Mouse (Mus musculus) 416B (cell line): ENCODE measurements around the gene Wdr25.

Experiments used
- DNase-seq: peaks from one replicate; pipeline ENCODE4 v3.0.0; 2011; ENCODE audit warnings: low read depth

Wdr25 gene

DNA sequence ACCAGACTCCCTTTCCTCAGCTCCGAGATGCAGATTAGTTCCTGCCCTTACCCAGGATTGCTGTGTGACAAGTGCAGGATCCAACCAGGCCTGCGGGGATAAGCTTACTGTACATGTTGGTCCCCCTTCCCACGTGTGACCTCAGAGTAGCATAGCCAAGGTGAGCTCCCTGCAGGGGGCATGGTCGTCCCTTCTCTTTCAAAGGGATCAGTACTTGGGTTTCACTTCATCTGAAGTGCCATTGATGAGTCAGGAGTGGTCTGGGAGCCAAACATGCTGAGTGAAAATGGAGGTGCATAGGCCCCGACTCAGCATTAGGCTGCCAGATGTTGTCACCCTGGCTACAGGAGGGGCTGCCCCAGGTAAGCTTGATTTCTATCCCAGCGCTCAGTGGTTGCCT lies 91.6 kb downstream of the Wdr25 start:
- DNase-seq = no peak

DNA sequence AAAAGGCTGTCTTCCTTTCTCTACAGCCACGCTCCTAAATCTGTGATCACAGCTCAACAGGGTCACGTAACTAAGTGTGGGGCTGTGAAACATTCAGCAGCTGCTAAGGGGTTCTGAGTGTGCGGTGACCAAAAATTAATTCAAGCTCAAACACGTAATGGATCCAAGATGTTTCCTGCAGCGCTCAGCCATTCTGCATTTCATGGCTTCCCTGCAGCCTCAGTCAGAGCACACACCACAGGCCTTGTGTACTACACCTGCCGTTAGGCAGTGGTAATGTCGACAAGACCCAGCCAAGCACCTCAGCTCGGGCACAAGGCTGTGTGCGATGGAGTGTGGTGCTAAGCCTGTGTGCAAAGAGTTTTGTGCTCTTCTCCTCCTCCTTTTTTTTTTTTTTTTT lies 94.0 kb downstream of the Wdr25 start:
- DNase-seq = no peak

DNA sequence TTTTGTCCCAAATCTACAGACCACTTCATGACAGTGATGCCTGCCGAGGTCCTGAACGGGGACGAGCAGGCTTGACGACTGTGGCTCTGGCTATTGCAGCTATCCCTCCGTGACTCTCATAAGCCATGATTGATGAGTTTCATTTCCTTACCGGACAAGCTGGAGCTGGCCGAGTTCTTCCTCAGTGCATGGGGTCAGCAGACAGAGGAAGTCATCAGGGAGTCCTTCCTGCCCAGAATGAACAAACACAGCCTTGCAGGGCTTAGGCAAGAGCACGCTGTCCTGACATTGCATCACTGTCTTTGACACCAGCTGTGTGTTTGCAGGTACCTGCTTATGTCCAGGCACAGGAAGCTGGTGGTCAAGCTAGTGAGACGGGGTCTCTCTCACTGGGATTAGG lies 97.0 kb downstream of the Wdr25 start:
- peak; percentile 27 for DNase-seq

DNA sequence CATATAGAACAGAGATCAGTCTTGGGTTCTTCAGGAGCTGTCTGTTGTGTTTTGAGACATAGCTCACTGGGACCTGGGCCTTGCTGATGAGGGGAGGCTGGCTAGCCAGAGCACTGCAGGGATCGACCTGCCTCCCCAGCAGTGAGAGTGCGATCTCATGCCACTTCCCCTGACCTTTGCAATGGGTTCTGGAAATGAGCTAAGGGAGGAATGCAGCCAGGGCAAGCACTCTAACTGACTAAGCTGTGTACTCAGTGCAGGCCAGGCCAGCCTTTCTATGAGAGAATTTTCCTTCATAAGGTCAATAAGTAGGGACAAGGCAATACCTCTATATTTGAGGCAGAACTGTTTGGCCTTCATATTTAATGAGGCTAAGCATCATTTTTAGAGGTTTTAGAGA lies 99.6 kb downstream of the Wdr25 start:
- no peak for DNase-seq

DNA sequence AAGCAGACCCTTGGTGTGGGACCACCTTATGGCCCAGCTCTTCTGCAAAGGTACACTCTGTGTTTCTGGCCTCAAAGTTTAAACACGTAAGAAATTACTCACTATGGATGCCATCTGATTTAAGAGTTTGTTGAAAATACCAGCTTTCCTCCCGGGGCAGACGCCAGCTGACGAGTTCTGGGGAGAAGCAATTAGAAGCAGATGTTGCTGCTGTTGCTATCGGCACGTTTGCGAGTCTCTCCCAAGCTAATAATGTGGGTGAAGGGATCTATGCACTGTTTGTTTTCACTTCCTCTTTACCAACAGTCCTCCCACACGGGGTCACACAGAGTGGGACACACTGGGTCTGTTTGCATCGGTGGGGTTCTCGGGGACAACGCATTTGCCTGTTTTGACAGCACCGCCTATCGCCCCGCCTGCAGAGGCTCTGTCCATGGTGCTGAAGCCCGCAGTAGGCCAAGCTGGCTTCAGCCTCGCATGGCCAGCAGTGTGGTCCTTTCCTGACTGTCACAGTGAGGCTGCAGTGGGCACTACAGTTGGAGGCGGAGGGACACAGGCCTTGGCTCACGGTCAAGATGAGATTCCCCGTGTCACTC lies 101.1 kb downstream of the Wdr25 start:
- DNase-seq = peak; percentile 9

DNA sequence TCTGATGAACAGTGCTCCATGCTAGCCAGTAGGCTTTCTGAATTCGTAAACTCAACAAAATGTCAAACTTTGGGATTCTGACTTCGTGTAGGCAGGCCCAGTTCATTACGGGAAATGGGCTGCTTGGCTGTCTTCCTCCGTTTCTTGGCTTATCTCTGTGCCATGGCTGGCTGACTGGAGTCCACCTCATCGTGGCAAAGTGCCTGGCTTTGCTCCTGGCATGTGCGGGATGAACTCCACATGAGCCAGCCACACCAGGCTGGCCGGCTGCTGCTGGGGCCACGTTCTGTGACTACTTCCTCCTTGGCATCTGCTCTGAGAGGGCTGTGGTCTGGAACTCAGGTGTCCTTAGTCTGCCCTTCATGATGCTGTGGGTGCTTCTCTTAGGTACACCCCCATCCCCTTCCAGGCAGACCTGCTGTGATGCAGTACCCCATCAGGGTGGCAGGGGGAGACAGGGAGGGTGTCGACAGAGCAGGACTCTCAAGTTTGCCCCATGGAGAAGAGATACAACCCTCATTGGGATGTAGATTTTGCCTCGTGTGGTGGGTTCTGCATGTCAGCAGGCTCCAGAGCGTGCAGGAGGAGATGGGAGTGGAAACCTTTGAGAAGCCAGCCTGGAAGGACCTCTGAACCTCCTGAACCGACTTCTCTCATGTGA lies 102.7 kb downstream of the Wdr25 start:
- DNase-seq = no peak

GRCm38 (mm10) chr12:108997249-108997648 lies 103.8 kb downstream of the Wdr25 start:
- no peak for DNase-seq

DNA sequence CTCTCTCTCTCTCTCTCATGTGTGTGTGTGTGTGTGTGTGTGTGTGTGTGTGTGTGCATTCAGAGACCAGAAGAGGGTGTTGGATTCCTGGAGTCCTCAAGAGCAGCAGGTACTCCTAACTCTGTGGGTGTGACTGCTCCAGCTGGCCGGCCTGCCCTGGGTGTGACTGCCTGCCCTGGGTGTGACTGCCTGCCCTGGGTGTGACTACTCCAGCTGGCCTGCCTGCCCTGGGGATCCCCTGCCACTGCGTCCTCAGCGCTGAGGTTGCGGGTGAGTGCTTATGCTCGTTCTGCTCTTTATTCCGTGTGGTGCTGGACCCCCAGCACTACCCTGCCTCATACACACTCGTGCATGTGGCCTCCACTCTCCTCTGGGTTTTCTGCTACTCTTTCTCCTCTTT lies 109.5 kb downstream of the Wdr25 start:
- DNase-seq = no peak

GRCm38 (mm10) chr12:109010070-109010649 lies 116.7 kb downstream of the Wdr25 start:
- no peak for DNase-seq

DNA sequence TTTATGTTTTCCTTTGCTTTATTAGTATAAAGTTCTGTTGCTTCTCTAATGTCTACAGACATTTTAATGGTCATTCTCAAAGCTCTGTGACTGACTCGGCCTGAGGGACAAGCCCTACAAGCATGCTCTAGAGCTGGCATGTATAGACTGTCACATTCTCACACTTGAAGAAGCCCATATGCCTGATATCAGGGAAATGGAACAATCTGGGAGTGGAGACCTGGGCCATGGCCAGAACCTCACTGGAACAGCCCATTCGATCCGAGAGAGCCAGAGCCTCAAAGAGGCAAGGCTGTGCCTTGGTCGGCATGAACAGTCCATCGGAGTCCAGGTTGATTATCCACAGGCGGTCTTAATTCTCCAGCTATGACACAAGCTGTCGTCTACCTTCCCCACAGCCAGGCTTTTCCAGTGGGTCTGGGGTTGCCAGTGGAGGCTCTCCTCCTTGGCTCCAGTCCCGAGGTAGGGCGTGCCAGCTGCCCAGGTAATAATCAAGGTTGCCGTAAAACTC lies 128.8 kb downstream of the Wdr25 start:
- no peak for DNase-seq

GRCm38 (mm10) chr12:109022966-109023365 lies 129.5 kb downstream of the Wdr25 start:
- DNase-seq = no peak

- no peak for DNase-seq
Observed at GRCm38 (mm10) chr12:109023780-109024179, 130.3 kb downstream of the Wdr25 start.

GRCm38 (mm10) chr12:109037026-109037425 lies 143.6 kb downstream of the Wdr25 start:
- no peak for DNase-seq

DNA sequence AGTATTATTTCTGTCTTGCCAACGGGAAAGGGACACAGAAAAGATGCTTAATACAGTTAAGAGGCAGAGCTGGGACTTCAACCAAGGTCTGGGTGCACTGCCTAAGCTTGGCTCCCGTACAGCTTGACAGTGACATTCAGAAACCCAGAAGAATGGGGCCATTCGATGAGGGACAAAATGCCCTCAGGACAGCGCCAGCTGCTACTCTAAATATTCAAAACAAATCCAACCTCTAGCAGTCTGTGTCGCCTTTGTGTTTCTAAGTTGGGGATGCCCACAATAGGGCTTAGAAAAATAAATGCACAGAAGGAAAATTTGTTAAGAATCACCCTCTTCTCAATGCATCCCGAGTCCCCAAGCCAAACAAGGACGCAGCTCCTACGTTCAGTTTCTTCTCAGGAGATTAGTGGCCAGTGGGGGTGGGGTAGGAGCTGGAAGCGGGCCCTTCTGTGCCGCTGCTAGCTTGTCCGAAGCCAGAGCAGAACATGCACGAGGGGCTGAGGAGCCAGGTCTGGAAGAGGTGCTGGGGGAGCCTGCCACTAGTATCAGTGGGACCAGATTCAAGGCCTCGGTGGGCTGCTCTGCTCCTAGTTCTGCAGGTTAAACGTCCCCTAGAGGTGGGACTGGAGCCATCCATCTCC lies 144.9 kb downstream of the Wdr25 start:
- DNase-seq = no peak

GRCm38 (mm10) chr12:109039311-109039710 lies 145.9 kb downstream of the Wdr25 start:
- DNase-seq = no peak

DNA sequence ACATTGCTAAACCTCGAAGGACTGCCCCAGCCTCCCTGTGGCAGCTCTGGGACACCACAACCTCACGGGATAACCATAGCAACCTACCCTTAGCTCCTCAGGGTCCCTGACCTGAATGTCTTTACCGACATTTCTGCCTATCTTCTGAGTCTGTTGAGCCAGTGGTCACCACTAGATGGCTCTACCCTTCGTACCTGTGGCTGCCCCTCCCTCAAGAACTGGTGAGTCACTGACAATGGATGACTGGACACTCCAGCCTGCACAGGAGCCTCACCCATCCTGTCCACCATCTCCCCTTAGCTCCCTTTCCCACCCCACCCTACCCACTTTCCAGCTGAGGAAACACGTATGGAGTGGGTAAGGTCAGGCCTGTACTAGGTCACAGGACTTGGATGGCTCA lies 151.1 kb downstream of the Wdr25 start:
- DNase-seq = no peak

DNA sequence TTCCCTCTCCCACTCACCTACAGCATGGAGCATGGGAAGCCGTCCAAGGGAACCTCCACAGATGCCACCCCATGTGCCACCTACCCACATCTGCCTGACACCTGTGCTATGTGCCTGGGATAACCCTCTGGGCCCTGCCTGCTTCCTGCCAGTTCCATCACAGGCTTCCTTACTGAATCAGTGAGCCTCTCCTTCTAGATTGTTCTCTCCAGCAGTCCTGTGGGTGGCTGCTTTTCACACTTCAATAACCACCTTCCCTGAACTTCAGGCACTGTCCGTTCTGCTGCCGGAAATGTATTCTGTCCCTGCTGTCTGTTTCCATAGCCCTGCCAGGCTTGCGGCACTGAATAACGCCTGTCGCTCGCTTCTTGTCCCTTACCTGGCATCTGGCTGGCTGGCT lies 152.2 kb downstream of the Wdr25 start:
- DNase-seq = no peak

- DNase-seq = no peak
Observed at GRCm38 (mm10) chr12:109049949-109050348, 156.5 kb downstream of the Wdr25 start.

DNA sequence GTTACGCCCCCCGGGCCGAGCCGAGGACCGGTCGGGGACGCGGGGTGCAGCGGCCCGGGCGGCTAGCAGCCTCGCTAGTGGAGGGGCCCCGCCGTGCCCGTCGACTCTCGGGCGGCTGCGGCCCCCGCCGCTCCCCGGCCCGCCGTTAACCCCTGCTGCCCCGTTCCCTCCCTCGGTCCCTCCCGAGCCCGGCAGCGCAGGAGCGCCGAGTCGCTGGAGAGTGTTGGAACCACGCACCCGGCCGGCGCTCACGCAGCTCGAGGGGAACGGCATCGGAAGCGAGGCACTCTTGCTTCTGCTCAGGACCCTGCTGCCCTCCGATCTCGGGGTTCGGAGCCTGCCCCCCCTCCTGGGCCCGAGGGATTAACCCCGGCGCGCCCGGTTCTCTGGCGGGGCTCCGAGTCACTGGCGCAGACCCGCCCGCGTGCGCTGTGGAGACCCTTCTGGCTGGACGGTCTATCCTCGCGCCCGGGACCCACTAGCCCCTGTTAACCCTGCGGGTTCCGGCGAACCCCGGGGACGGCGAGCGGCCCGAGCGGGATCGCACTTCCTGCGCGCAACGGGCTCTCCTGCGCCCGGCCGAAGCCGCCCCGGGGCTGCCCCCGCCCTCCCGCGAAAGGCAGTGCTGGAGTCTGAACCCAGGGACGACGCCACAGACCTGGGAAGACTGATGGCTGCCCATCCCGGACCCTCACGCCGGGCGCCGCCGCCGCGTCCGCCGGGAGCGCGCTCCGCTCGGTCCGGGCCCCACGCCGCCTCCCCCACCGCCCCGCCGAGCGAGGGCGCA lies 159.8 kb downstream of the Wdr25 start:
- no peak for DNase-seq

DNA sequence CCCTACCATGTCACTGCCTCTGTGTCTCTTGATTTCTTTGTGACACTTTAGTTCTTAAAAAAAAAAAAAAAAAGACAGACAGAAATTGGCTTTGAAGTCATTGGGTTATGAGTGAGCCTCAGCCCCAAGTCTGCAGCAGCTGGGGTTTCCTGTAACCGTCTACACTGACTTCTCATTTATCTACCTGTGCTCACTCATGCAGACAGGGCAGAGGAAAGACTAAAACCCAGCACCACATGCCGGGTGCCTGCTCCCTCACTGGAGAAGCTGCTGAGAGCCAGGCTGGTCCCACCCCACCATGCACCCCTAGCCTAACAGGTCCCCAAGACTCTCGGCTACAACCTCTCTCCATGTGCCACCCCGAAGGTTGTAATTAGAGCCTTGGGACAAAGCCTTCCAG lies 164.3 kb downstream of the Wdr25 start:
- no peak for DNase-seq

- DNase-seq = no peak
Observed at GRCm38 (mm10) chr12:109058660-109059059, 165.2 kb downstream of the Wdr25 start.

- DNase-seq = no peak
Observed at GRCm38 (mm10) chr12:109067561-109068135, 174.2 kb downstream of the Wdr25 start.
